Mouse (Mus musculus) midbrain, embryonic 10.5 days (tissue): ENCODE data around the gene Tmem79. TPM values are rescaled to one million over a fixed set of nuclear protein-coding genes. Genes with fewer than 3 reads are reported as not detected.
A peak's percentile ranks its signal among the peaks of the same experiment; 100 is the strongest.
"Not testable (repeated sequence)": the region's sequence is repeated elsewhere in the genome, so short reads cannot be mapped to it uniquely, and the experiment has no call there.

Experiments
- DNase-seq: peaks from one replicate; pipeline ENCODE4 v3.0.0-alpha.2; 2017; ENCODE audit warnings: low spot score
- H3K27ac ChIP-seq: fragments of 300-500 bp; sonication (generic); replicated peaks from 2 replicates; pipeline ENCODE4 v1.5.1; 2016; ENCODE audit warnings: mild to moderate bottlenecking
- H3K27me3 ChIP-seq: fragments of 300-500 bp; sonication (generic); 2 replicates; pipeline ENCODE4 v1.6.1; 2016; ENCODE audit warnings: low read depth, mild to moderate bottlenecking; ENCODE audit not compliant: poor library complexity, severe bottlenecking
- H3K36me3 ChIP-seq: fragments of 300-500 bp; sonication (generic); 2 replicates; pipeline ENCODE4 v1.6.1; 2016; ENCODE audit warnings: mild to moderate bottlenecking, moderate library complexity
- H3K4me1 ChIP-seq: fragments of 300-500 bp; sonication (generic); 2 replicates; pipeline ENCODE4 v1.6.1; 2016
- H3K4me3 ChIP-seq: fragments of 300-500 bp; sonication (generic); 2 replicates; pipeline ENCODE4 v1.5.1; 2016; ENCODE audit warnings: mild to moderate bottlenecking, moderate library complexity
- H3K9me3 ChIP-seq: fragments of 300-500 bp; sonication (generic); replicated peaks from 2 replicates; pipeline ENCODE4 v1.6.1; 2016; ENCODE audit warnings: mild to moderate bottlenecking
- WGBS: fragments of 180-500 bp; shearing (Covaris S2); methylation state at CpG from one replicate; pipeline ENCODE4 v1.1.7; 2016; 5-methylcytosine and 5-hydroxymethylcytosine counted together
- polyA plus RNA-seq: library from polyadenylated mRNA; unstranded; fragments of >200 nt; fragmentation: Nextera tagmentation; extraction: Ambion mirVana; gene quantifications from 2 replicates; pipeline ENCODE4 v1.2.1, GENCODE M21; 2016

Gene Tmem79
- polyA plus RNA-seq, 1 experiment from 2014 or later = 2.3 TPM

DNA sequence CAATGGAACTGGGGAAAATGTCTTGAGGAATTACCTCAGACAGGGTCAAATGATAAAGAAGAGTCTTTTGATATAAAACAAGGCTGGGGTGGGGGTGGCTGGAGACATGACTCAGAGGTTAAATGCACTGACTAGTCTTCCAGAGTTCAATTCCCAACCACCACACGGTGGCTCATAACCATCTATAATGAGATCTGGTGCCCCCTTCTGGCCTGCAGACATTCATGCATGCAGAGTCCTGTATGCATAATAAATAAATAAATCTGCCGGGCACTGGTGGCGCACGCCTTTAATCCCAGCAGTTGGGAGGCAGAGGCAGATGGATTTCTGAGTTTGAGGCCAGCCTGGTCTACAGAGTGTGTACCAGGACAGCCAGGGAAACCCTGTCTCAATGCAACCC lies 44.0 kb downstream of the Tmem79 start:
- Histone ChIP-seq H3K27me3 (no peaks in the 10 kb centered on the region), H3K36me3 (no peaks in the 10 kb centered on the region), H3K4me1 (peaks cover 9% of the 10 kb centered on the region), H3K9me3 (no peaks in the 10 kb centered on the region), H3K4me3 (no peak overlapping the region), H3K27ac (no peak overlapping the region)
- DNase-seq = peak; percentile 25
- 69% methylated on average over 4 of the region's 4 CpGs for WGBS

DNA sequence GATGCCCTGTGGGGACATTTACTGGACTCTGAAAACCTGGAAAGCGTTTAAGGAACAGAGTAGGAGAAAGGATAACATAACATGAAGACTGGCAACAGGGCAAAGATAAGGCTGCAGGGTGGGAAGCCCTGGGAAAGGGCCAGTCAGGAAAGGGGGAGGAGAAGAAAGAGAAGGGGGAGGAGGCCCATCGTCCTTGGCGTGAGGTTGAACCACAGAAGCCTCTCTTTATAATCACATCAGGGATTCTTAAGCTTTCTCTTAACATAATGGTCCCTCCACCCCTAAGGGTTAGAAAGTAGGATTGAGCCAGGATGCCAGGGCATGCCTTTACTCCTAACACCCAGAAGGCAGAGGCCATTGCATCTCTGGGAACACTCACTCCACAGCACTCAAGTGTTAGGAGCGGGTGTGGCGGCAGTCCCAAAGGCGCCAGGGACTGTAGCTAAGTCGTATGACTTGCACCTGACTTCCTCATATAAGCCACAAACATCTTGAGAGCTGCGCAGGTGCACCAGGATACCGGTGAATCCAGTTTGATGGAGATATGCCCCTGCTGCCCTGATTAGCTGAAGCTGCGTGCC lies 47.7 kb downstream of the Tmem79 start:
- not testable (repeated sequence) for H3K9me3 ChIP-seq, H3K4me3 ChIP-seq, H3K27ac ChIP-seq, DNase-seq, H3K27me3 ChIP-seq, H3K4me1 ChIP-seq
- H3K36me3 ChIP-seq = peaks cover 14% of the 10 kb centered on the region
- WGBS = 81% methylated on average over 8 of the region's 10 CpGs

DNA sequence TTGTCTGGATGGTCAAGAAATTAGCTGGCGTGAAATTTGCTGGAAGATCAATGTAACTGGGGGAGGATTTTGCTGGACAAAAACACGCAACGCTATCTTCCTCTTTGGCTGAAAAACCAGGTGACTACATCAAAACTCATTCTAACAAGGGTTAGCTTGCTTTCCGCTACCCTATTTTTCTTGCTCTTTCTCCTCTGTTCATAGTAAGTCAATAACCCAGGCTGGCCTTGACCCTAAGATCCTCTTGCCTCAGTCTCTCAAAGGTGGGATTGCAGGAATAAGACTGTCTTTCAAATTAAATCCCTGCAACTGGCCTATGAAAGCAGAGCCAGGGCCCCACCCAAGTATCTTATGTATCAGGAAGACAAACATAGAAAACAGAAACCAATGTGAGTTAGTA lies 48.8 kb downstream of the Tmem79 start, which contains the start of gene Gm38392:
Gene Gm38392 (minus strand): TSS at position 101 of the 400 bp plus-strand sequence.
- WGBS = 93% methylated on average over 4 of the region's 4 CpGs
- DNase-seq = no peak

GRCm38 (mm10) chr3:88285565-88285895 lies 50.4 kb downstream of the Tmem79 start:
- H3K27me3 ChIP-seq, H3K4me1 ChIP-seq, H3K4me3 ChIP-seq, H3K27ac ChIP-seq, DNase-seq, H3K9me3 ChIP-seq: not testable (repeated sequence)
- 67% methylated on average over 2 of the region's 2 CpGs for WGBS
- H3K36me3 ChIP-seq = peaks cover 14% of the 10 kb centered on the region

More for the DNA sequence above, 48.8 kb downstream of the Tmem79 start, which contains the start of gene Gm38392:
- no peak within 1 kb of the TSS for H3K4me3 ChIP-seq
- no peaks in the 10 kb centered on the region for H3K27me3 ChIP-seq
- peaks cover 14% of the 10 kb centered on the region for H3K36me3 ChIP-seq
- no peak within 1 kb of the TSS for H3K27ac ChIP-seq
- no peaks in the 10 kb centered on the region for H3K4me1 ChIP-seq
- no peaks in the 10 kb centered on the region for H3K9me3 ChIP-seq

DNA sequence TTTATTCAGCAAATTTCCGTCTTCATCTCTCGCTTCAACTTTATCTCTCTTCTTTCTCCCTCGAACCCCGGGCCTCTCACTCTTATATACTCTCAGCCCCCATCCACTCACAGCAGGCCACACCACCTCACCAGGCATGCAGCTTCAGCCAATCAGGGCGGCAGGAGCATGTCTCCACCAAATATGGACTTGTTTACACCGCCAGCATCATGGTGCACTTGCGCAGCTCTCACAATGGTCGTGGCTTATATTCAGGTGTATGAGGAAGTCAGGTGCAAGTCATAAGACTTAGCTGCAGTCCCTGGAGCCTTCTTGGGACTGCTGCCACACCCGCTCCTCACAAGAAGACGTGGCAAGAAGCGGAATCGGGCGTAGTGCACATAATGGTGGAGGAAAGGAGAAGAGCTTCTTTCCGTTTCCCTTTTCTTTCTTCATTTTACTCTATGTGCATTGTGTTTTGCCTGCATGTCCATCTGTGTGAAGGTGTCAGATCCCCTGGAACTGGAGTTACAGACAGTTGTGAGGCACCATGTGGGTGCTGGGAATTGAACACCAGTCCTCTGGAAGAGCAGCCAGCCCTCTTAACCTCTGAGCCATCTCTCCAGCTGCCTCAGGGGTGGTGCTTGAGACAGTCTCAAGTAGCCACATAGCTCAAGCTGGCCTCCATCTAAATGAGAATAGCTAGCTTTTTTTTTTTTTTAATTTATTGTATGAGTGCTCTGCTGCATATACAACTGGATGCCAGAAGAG lies 51.0 kb downstream of the Tmem79 start:
- not testable (repeated sequence) for DNase-seq, H3K4me1 ChIP-seq, H3K4me3 ChIP-seq, H3K27ac ChIP-seq, H3K9me3 ChIP-seq, H3K27me3 ChIP-seq
- 95% methylated on average over 14 of the region's 14 CpGs for WGBS
- H3K36me3 ChIP-seq = peaks cover 14% of the 10 kb centered on the region

- not testable (repeated sequence) for DNase-seq, H3K27me3 ChIP-seq, H3K4me1 ChIP-seq, H3K9me3 ChIP-seq, H3K4me3 ChIP-seq, H3K27ac ChIP-seq, H3K36me3 ChIP-seq
- WGBS = 66% methylated on average over 11 of the region's 11 CpGs
Observed at GRCm38 (mm10) chr3:88281141-88281916, 54.6 kb downstream of the Tmem79 start.

GRCm38 (mm10) chr3:88280035-88280434 lies 55.9 kb downstream of the Tmem79 start:
- H3K4me1 ChIP-seq = no peaks in the 10 kb centered on the region
- H3K27me3 ChIP-seq = no peaks in the 10 kb centered on the region
- peaks cover 2% of the 10 kb centered on the region; the same call in 1 of the 2 replicates for H3K36me3 ChIP-seq
- 88% methylated on average over 2 of the region's 2 CpGs for WGBS
- H3K9me3 ChIP-seq = no peaks in the 10 kb centered on the region
- H3K27ac ChIP-seq = no peak overlapping the region
- DNase-seq = no peak
- no peak overlapping the region for H3K4me3 ChIP-seq

Other genes with a start within 250 kb of the Tmem79 start
- gene Mef2d, start 193.8 kb downstream of the Tmem79 start, polyA plus RNA-seq = 8.2 and 11.0 TPM in 2 replicates
- gene Rhbg, start 81.4 kb downstream of the Tmem79 start, polyA plus RNA-seq = not detected in 2 replicates
- 0.14 TPM in 1 of 2 replicates, not detected in the other for gene Gm38392, start 48.9 kb downstream of the Tmem79 start, polyA plus RNA-seq
- gene Tsacc, start 39.1 kb downstream of the Tmem79 start, polyA plus RNA-seq = 11.4 and 14.1 TPM in 2 replicates
- gene Cct3, start 39.0 kb downstream of the Tmem79 start, polyA plus RNA-seq = 780 and 865 TPM in 2 replicates
- 136 and 142 TPM in 2 replicates for gene Glmp, start 11.1 kb downstream of the Tmem79 start, polyA plus RNA-seq
- gene Smg5, start 112 bp upstream of the Tmem79 start, polyA plus RNA-seq = 84.5 and 89.8 TPM in 2 replicates
- 0.65 TPM in 2 replicates for gene Paqr6, start 28.4 kb upstream of the Tmem79 start, polyA plus RNA-seq
- gene Bglap3, start 36.6 kb upstream of the Tmem79 start, polyA plus RNA-seq = 0.27 TPM in 2 replicates
- not detected in 2 replicates for gene Bglap2, start 42.6 kb upstream of the Tmem79 start, polyA plus RNA-seq
- gene Bglap, start 48.3 kb upstream of the Tmem79 start, polyA plus RNA-seq = not detected in 2 replicates
- gene Pmf1, start 74.2 kb upstream of the Tmem79 start, polyA plus RNA-seq = 162 and 174 TPM in 2 replicates
- 18.7 and 20.0 TPM in 2 replicates for gene Slc25a44, start 89.0 kb upstream of the Tmem79 start, polyA plus RNA-seq
- 4.9 and 10.5 TPM in 2 replicates for gene Sema4a, start 125.0 kb upstream of the Tmem79 start, polyA plus RNA-seq
- gene Lmna, start 173.8 kb upstream of the Tmem79 start, polyA plus RNA-seq = 13.5 and 18.3 TPM in 2 replicates
- 27.7 and 33.8 TPM in 2 replicates for gene Mex3a, start 196.2 kb upstream of the Tmem79 start, polyA plus RNA-seq
- 0.49 and 0.79 TPM in 2 replicates for gene Rab25, start 212.2 kb upstream of the Tmem79 start, polyA plus RNA-seq
- 175 and 192 TPM in 2 replicates for gene Lamtor2, start 216.9 kb upstream of the Tmem79 start, polyA plus RNA-seq
- gene Ubqln4, start 217.6 kb upstream of the Tmem79 start, polyA plus RNA-seq = 71.1 and 74.1 TPM in 2 replicates
- 201 and 207 TPM in 2 replicates for gene Ssr2, start 239.7 kb upstream of the Tmem79 start, polyA plus RNA-seq